17 mouse cellular contexts compared by ENCODE assay signal in genomic region chr10:70263681-70264189, GRCm38 (mm10). TPM values are rescaled to one million over a fixed set of nuclear protein-coding genes. Genes with fewer than 3 reads are reported as not detected.
DNase-seq lines count a peak whose midpoint lies in the region; ATAC-seq and TF ChIP-seq lines count a peak whose summit lies in the region.
"Had no signal": no experiment of that assay in that cellular context is flagged by ENCODE, and none has a peak within 500 bp of the region (broad histone marks: within the 10 kb centered on the region; RNA-seq: fewer than 3 reads in every experiment).

No protein-coding gene starts in this region.

- no peak overlapping the region for H3K27ac ChIP-seq in intestine, embryonic 16.5 days (ENCODE audit: low read length)
- no peak overlapping the region for H3K27ac ChIP-seq in liver, postnatal 0 days (ENCODE audit: low read depth)
- H3K27ac ChIP-seq: limb, embryonic 15.5 days; midbrain, embryonic 10.5 days had no signal

- H3K4me1 ChIP-seq in intestine, embryonic 16.5 days (ENCODE audit: control insufficient read depth, insufficient read depth, low read length), result no peaks in the 10 kb centered on the region
- H3K4me1 ChIP-seq in liver, postnatal 0 days (ENCODE audit: insufficient read depth), result no peaks in the 10 kb centered on the region
- H3K4me1 ChIP-seq: limb, embryonic 15.5 days had no signal

- no peak for TF ChIP-seq EP300 in liver, postnatal 0 days (IDR thresholded peaks at IDR 0.05; ENCODE audit: low read depth)

- H3K9ac ChIP-seq in intestine, embryonic 16.5 days (ENCODE audit: low read depth, low read length), result no peak overlapping the region
- no peak overlapping the region for H3K9ac ChIP-seq in liver, postnatal 0 days (replicated peaks)
- H3K9ac ChIP-seq: limb, embryonic 15.5 days; lung, embryonic 14.5 days had no signal

- TF ChIP-seq CTCF in liver, postnatal 0 days (IDR thresholded peaks at IDR 0.05; ENCODE audit: low read depth), result no peak

- H3K36me3 ChIP-seq in intestine, embryonic 16.5 days (ENCODE audit: control insufficient read depth, insufficient read depth, low read length), result no peaks in the 10 kb centered on the region
- H3K36me3 ChIP-seq in liver, postnatal 0 days (replicated peaks; ENCODE audit: insufficient read depth, low read length), result no peaks in the 10 kb centered on the region
- H3K36me3 ChIP-seq: limb, embryonic 15.5 days; midbrain, embryonic 10.5 days had no signal

- H3K27me3 ChIP-seq in intestine, embryonic 16.5 days (replicated peaks; ENCODE audit: control insufficient read depth, insufficient read depth, low read length), result no peaks in the 10 kb centered on the region
- no peaks in the 10 kb centered on the region for H3K27me3 ChIP-seq in liver, postnatal 0 days (ENCODE audit: insufficient read depth, low read length)
- H3K27me3 ChIP-seq: limb, embryonic 15.5 days had no signal

- H3K9me3 ChIP-seq in intestine, embryonic 16.5 days (ENCODE audit: control insufficient read depth, low read length), result no peaks in the 10 kb centered on the region
- H3K9me3 ChIP-seq in liver, postnatal 0 days (ENCODE audit: low read length), result no peaks in the 10 kb centered on the region
- H3K9me3 ChIP-seq: limb, embryonic 15.5 days; midbrain, embryonic 10.5 days had no signal

- WGBS in intestine, embryonic 16.5 days, result 75% methylated on average over 4 of the region's 4 CpGs
- 78% methylated on average over 4 of the region's 4 CpGs for WGBS in liver, postnatal 0 days (ENCODE audit: insufficient replicate concordance)

- peak; percentile 58 for ATAC-seq in frontal cortex, adult (ENCODE audit: low TSS enrichment)
- no peak for ATAC-seq in intestine, embryonic 16.5 days
- no peak for ATAC-seq in liver, postnatal 0 days
- ATAC-seq: hindbrain, embryonic 16.5 days had no signal

- no peak overlapping the region for H3K4me2 ChIP-seq in intestine, embryonic 16.5 days (ENCODE audit: low read depth, low read length)
- no peak overlapping the region for H3K4me2 ChIP-seq in liver, postnatal 0 days (ENCODE audit: low read depth, low read length)
- H3K4me2 ChIP-seq: limb, embryonic 15.5 days; lung, embryonic 14.5 days had no signal

- no peak for DNase-seq in frontal cortex, postnatal 14 days (ENCODE audit: low spot score in 2 of 2)
- DNase-seq in retina, postnatal 1 day, result peak; percentile 34
- DNase-seq in retina, embryonic 14.5 days (ENCODE audit: low spot score), result no peak
- peak; percentile 57 to 60 for DNase-seq in kidney, adult 8-10 months
- DNase-seq in layer of hippocampus, adult 9-10 months (ENCODE audit: low spot score), result no peak
- no peak for DNase-seq in liver, postnatal 0 days
- DNase-seq: cerebellum, adult 18-20 months; heart, postnatal 10 days; lung, embryonic 14.5 days; thymus, postnatal 14 days had no signal

- no peak overlapping the region for H3K4me3 ChIP-seq in intestine, embryonic 16.5 days (ENCODE audit: low read length)
- H3K4me3 ChIP-seq in liver, postnatal 0 days (ENCODE audit: low read depth, low read length), result no peak overlapping the region
- H3K4me3 ChIP-seq: erythroblast, embryonic 14.5 days; limb, embryonic 15.5 days; midbrain, embryonic 10.5 days had no signal

RNA-seq across cellular contexts. Expression of gene Slc16a9, which starts 18.8 kb away (rescaled TPM):
- polyA plus RNA-seq in intestine, embryonic 16.5 days (2015; fragmentation: Nextera tagmentation; extraction: Ambion mirVana), result 0.50 and 0.56 TPM in 2 replicates
- polyA plus RNA-seq in liver, postnatal 0 days (2015; fragmentation: Nextera tagmentation; extraction: Ambion mirVana), result 1.1 and 1.2 TPM in 2 replicates
- polyA plus RNA-seq: C2C12; erythroblast, embryonic 14.5 days had no signal

RNA-seq across cellular contexts. Expression of gene Mrln, which starts 59.3 kb away (rescaled TPM):
- polyA plus RNA-seq in intestine, embryonic 16.5 days (2015; fragmentation: Nextera tagmentation; extraction: Ambion mirVana), result 0.65 and 0.95 TPM in 2 replicates
- 0.38 and 0.65 TPM in 2 replicates for polyA plus RNA-seq in liver, postnatal 0 days (2015; fragmentation: Nextera tagmentation; extraction: Ambion mirVana)
- polyA plus RNA-seq: erythroblast, embryonic 14.5 days; lung, embryonic 14.5 days had no signal

Comparison
In these comparisons a context has a peak if more than half of its experiments do, and no peak if none do; other contexts are left out.
1. DNase-seq: peak in retina, postnatal 1 day (single experiment) and kidney, adult 8-10 months (2 of 2); none in frontal cortex, postnatal 14 days (0 of 2), retina, embryonic 14.5 days (single experiment), layer of hippocampus, adult 9-10 months (single experiment) and liver, postnatal 0 days (single experiment).